Mouse (Mus musculus): ENCODE measurements around the gene Baiap2. TPM values are rescaled to one million over a fixed set of nuclear protein-coding genes. Genes with fewer than 3 reads are reported as not detected.

Baiap2 gene
- polyA plus RNA-seq, 1 experiment from 2014 or later, result 9.8 TPM

DNA sequence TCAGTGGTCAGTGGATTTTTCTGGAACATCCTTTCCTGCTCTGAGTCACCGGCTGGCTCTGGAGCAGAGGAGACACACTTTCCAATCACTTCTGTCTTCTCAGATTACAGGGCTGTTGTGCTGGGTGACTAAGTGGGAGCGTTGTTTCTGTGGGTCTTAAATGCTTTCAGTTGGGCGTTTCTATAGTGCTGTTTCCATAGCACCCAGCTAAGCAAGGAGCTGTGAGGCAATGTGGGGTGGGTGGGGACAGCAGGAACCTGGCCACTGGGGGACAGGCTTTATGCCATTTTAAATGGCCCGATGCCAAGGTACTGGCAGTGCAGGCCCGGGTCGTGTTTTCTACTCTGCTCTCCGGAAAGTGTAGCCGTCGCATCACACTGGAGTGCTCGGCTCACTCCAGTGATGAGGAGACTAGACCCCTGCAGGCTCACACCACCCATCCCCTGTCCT is 46.6 kb downstream of the Baiap2 start:
- WGBS, result 42% methylated on average over 10 of the region's 10 CpGs
- DNase-seq (ENCODE audit: low spot score, missing footprints) (no peak), ATAC-seq (ENCODE audit: low FRiP score) (peak; percentile 34; the same call in 1 of the 2 replicates)
- Histone ChIP-seq H3K4me3 (ENCODE audit: low read depth, low read length) (no peak overlapping the region), H3K27ac (ENCODE audit: low read depth, low read length) (no peak overlapping the region; the same call in 1 of the 2 replicates), H3K4me2 (no peak overlapping the region), H3K4me1 (ENCODE audit: control insufficient read depth, insufficient read depth, low read length) (peaks cover 16% of the 10 kb centered on the region), H3K27me3 (ENCODE audit: control insufficient read depth, insufficient read depth, low read length) (no peaks in the 10 kb centered on the region), H3K36me3 (ENCODE audit: control insufficient read depth, insufficient read depth, low read length) (no peaks in the 10 kb centered on the region; the same call in 1 of the 2 replicates), H3K9ac (ENCODE audit: low read length) (no peak overlapping the region), H3K9me3 (ENCODE audit: control insufficient read depth, low read length) (no peaks in the 10 kb centered on the region)

DNA sequence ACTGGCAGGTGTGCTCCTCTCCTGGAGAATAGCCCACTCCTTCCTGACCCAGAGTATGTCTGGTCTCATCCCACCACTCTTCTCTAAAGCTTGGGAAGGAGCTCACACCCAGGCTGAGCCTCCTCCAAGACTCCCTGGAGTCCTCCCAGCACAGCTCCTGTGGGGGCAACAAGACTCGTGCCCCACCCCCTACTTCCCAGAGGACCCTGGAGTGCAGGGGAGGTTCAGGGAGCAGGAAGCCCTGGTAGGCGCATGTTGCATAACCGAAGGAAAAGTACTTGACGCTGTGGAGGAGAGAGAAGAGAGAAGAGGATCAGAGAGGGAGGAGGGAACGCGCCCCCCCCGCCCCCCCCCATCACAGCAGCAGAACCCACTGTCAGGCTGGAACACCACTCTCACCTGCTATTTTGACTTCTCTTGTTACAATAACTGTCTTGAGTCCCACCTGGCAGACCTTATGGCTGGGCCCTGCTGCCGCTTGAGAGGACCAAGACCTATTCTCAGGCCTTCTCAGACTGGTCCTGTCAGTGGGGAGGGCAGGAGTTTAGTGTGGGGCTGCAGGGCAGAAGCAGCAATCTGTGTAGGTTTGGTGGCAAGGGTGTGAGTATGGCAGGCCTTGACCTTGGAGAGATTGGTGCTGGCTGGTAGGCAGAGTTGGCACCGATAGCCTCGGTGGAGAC is 48.2 kb downstream of the Baiap2 start:
- ATAC-seq (ENCODE audit: low FRiP score) (no peak; the same call in 1 of the 2 replicates), DNase-seq (ENCODE audit: low spot score, missing footprints) (no peak)
- Histone ChIP-seq H3K9me3 (ENCODE audit: control insufficient read depth, low read length) (no peaks in the 10 kb centered on the region), H3K4me2 (no peak overlapping the region; the same call in 1 of the 2 replicates), H3K27ac (ENCODE audit: low read depth, low read length) (no peak overlapping the region), H3K4me3 (ENCODE audit: low read depth, low read length) (no peak overlapping the region), H3K36me3 (ENCODE audit: control insufficient read depth, insufficient read depth, low read length) (no peaks in the 10 kb centered on the region; the same call in 1 of the 2 replicates), H3K27me3 (ENCODE audit: control insufficient read depth, insufficient read depth, low read length) (no peaks in the 10 kb centered on the region), H3K4me1 (ENCODE audit: control insufficient read depth, insufficient read depth, low read length) (peaks cover 16% of the 10 kb centered on the region), H3K9ac (ENCODE audit: low read length) (peak overlapping the region; percentile 4; the same call in 1 of the 2 replicates)
- WGBS, result 56% methylated on average over 10 of the region's 10 CpGs

DNA sequence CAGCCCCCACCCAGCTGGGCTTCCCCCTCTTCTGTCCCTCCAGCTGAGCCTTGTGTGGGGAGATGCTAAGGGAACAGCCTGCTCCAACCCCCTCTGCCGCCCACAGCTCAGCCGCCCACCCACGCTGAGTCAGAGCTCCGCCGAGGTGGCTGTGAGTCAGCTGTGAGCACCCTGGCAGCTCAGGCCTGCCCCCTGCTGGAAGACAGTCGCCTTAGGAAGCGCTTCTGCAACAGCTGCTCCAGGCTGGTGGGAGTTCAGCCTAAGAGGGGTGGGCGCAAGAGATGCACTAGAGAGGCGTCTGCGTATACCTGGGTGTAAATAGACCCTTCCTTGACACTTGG is 48.7 kb downstream of the Baiap2 start:
- peak; percentile 79 for ATAC-seq (ENCODE audit: low FRiP score)
- Histone ChIP-seq H3K4me1 (ENCODE audit: control insufficient read depth, insufficient read depth, low read length) (peaks cover 16% of the 10 kb centered on the region), H3K9me3 (ENCODE audit: control insufficient read depth, low read length) (no peaks in the 10 kb centered on the region), H3K4me3 (ENCODE audit: low read depth, low read length) (no peak overlapping the region), H3K27me3 (ENCODE audit: control insufficient read depth, insufficient read depth, low read length) (no peaks in the 10 kb centered on the region), H3K9ac (ENCODE audit: low read length) (peak overlapping the region; percentile 4; the same call in 1 of the 2 replicates), H3K27ac (ENCODE audit: low read depth, low read length) (no peak overlapping the region), H3K4me2 (no peak overlapping the region; the same call in 1 of the 2 replicates), H3K36me3 (ENCODE audit: control insufficient read depth, insufficient read depth, low read length) (no peaks in the 10 kb centered on the region; the same call in 1 of the 2 replicates)
- DNase-seq (ENCODE audit: low spot score, missing footprints), result peak; percentile 98
- WGBS, result 14% methylated on average over 10 of the region's 10 CpGs

DNA sequence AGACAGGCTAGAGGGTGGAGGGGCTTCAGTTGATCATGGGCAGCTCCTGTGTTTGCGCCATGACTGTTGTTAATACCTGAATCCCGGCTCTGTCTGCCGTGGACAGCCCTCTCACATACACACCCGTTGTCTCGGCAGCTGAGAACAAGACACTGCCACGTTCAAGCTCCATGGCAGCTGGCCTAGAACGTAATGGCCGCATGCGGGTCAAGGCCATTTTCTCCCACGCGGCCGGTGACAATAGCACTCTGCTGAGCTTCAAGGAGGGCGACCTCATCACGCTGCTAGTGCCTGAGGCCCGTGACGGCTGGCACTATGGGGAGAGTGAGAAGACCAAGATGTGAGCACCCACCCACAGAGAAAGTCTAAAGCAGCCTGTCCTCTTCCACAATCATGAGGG is 54.8 kb downstream of the Baiap2 start:
- H3K27me3 ChIP-seq (ENCODE audit: control insufficient read depth, insufficient read depth, low read length), result no peaks in the 10 kb centered on the region
- WGBS, result 91% methylated on average over 16 of the region's 16 CpGs
- no peak overlapping the region for H3K4me2 ChIP-seq
- DNase-seq (ENCODE audit: low spot score, missing footprints) (no peak), ATAC-seq (ENCODE audit: low FRiP score) (no peak)
- no peaks in the 10 kb centered on the region for H3K9me3 ChIP-seq (ENCODE audit: control insufficient read depth, low read length)
- H3K27ac ChIP-seq (ENCODE audit: low read depth, low read length), result no peak overlapping the region
- no peaks in the 10 kb centered on the region for H3K4me1 ChIP-seq (ENCODE audit: control insufficient read depth, insufficient read depth, low read length)
- H3K4me3 ChIP-seq (ENCODE audit: low read depth, low read length), result no peak overlapping the region
- H3K9ac ChIP-seq (ENCODE audit: low read length), result no peak overlapping the region
- H3K36me3 ChIP-seq (ENCODE audit: control insufficient read depth, insufficient read depth, low read length), result no peaks in the 10 kb centered on the region; the same call in 1 of the 2 replicates

DNA sequence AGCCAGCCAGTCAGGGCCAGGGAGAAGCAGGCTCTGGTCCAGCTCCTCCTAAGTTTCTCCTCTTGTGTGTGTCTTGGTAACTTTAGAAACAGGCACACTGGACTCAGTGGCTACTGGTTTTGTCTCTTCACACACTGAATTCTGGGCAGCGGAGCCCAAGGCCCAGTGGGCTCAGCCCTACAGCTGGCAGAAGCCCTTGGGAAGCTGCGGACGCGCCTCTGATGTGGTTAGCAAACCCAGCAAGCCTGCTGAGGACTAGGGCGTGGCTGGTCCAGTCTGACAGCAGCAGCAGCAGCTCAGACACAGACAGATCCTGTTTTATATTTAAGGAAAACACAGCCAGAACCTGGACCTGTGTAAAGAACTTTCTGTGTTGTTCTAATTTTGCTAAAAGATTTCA is 59.5 kb downstream of the Baiap2 start:
- ATAC-seq (ENCODE audit: low FRiP score) (no peak), DNase-seq (ENCODE audit: low spot score, missing footprints) (no peak)
- Histone ChIP-seq H3K36me3 (ENCODE audit: control insufficient read depth, insufficient read depth, low read length) (no peaks in the 10 kb centered on the region), H3K9me3 (ENCODE audit: control insufficient read depth, low read length) (no peaks in the 10 kb centered on the region), H3K4me3 (ENCODE audit: low read depth, low read length) (no peak overlapping the region), H3K4me2 (no peak overlapping the region), H3K27ac (ENCODE audit: low read depth, low read length) (no peak overlapping the region), H3K27me3 (ENCODE audit: control insufficient read depth, insufficient read depth, low read length) (no peaks in the 10 kb centered on the region), H3K9ac (ENCODE audit: low read length) (no peak overlapping the region), H3K4me1 (ENCODE audit: control insufficient read depth, insufficient read depth, low read length) (no peaks in the 10 kb centered on the region)
- 67% methylated on average over 5 of the region's 5 CpGs for WGBS

DNA sequence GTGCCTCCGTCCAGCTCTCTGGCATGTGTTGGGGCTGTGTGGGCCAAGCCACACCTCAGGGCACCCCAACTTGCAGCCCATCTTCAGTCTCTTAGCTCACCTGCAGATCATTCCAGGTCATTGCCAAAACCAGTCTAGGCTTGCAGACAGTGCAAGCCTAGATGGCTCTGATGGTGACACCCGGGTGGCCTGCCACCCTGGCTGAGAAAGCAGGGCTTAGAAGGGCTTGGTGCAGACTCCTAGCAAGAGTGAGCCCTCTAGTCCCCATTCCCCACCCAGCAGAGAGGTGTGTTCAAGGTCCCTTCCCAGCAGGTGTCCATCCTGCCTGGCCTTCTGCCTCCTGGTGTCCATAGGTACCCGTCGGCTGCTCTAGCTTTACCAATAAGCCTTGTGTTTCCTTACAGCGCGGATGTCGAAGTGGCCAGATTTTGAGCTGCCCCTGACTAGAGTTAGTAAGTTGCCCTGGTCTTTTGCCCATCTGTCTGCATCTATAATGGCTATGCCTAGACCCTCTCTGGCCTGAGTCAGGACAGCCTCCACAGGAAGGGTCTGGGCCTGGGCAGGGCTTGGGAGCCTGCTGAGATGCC is 60.2 kb downstream of the Baiap2 start:
- DNase-seq (ENCODE audit: low spot score, missing footprints), result no peak
- H3K4me2 ChIP-seq, result no peak overlapping the region
- no peak overlapping the region for H3K4me3 ChIP-seq (ENCODE audit: low read depth, low read length)
- H3K9ac ChIP-seq (ENCODE audit: low read length), result no peak overlapping the region
- no peaks in the 10 kb centered on the region for H3K36me3 ChIP-seq (ENCODE audit: control insufficient read depth, insufficient read depth, low read length)
- no peak overlapping the region for H3K27ac ChIP-seq (ENCODE audit: low read depth, low read length)
- no peaks in the 10 kb centered on the region for H3K27me3 ChIP-seq (ENCODE audit: control insufficient read depth, insufficient read depth, low read length)
- 88% methylated on average over 7 of the region's 7 CpGs for WGBS
- no peaks in the 10 kb centered on the region for H3K9me3 ChIP-seq (ENCODE audit: control insufficient read depth, low read length)
- ATAC-seq (ENCODE audit: low FRiP score), result no peak
- no peaks in the 10 kb centered on the region for H3K4me1 ChIP-seq (ENCODE audit: control insufficient read depth, insufficient read depth, low read length)

DNA sequence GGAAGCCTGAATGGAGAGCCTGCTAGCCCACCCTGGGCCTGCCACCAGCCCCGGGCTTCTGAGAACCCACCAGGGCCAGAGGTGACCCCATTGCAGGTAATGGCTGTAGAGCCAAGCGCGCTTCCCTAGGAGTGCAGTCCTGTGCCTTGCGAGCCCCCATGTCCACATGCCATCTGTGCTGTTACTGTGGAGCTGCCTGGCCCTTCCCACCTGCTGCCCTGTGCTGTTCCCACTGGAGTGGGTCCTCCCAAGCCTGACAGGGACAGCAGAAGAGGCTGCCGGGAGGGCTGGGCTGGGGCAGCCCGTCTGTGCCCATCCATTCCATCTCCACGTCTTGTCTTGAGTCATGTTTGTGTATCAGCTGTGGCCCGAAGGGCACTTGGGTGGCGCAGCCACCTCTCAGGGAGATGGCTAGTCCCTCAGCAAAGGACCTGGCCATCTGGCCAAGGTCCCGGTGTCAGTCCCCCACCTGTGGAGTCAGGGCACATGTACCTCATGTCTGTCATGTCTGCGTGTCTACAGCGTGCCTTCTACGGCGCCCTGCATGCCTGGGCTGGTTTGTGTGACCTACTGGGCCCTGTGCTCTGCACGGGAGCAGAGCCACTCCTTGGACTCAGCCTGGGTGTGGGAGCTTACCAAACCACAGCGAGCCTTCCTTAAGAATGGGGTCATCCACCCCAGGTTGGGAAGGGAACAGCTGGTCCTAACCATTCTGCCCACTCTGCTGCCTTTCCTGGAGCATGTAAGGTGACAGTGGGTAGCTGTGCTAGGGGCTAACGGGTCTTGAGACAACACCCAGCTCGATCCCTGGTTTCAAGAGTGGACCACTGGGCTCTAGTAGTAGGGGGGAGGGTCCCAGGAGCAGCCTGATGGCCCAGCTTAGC is 63.1 kb downstream of the Baiap2 start:
- ATAC-seq (ENCODE audit: low FRiP score), result no peak
- no peak overlapping the region for H3K4me3 ChIP-seq (ENCODE audit: low read depth, low read length)
- no peaks in the 10 kb centered on the region for H3K36me3 ChIP-seq (ENCODE audit: control insufficient read depth, insufficient read depth, low read length)
- no peak overlapping the region for H3K4me2 ChIP-seq
- no peak for DNase-seq (ENCODE audit: low spot score, missing footprints)
- no peak overlapping the region for H3K27ac ChIP-seq (ENCODE audit: low read depth, low read length)
- H3K4me1 ChIP-seq (ENCODE audit: control insufficient read depth, insufficient read depth, low read length), result no peaks in the 10 kb centered on the region
- H3K27me3 ChIP-seq (ENCODE audit: control insufficient read depth, insufficient read depth, low read length), result no peaks in the 10 kb centered on the region
- H3K9ac ChIP-seq (ENCODE audit: low read length), result no peak overlapping the region
- 90% methylated on average over 18 of the region's 18 CpGs for WGBS
- H3K9me3 ChIP-seq (ENCODE audit: control insufficient read depth, low read length), result no peaks in the 10 kb centered on the region

DNA sequence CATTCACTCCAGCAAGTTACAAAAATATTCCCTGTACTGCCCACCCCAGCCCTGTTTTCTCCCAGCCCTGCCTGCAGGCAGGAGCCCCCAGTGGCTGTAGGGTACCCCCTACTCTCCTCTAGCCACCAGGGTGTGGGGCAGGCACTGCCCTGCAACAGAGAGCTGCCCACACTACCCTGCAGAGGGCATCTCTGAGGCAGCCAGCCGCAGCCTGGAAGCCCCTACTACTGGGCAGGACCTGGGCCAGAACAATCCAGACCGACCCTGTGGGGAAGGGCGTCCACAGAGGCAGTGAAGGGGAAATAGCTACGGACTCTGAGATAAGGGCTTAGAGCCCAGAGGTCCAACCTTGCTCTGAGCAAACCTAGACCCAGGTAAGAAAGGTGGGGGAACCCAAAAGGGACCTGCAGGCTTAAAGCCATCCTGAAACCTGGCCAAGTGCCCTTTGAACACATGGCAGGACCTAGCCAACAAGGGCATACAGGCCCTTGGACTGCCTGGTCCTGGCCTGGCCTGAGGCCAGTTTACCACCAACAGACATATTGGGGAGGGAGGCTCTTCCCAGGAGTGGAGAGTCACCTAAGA is 65.0 kb downstream of the Baiap2 start:
- no peak overlapping the region for H3K4me2 ChIP-seq
- no peak overlapping the region for H3K27ac ChIP-seq (ENCODE audit: low read depth, low read length)
- DNase-seq (ENCODE audit: low spot score, missing footprints), result no peak
- H3K9me3 ChIP-seq (ENCODE audit: control insufficient read depth, low read length), result no peaks in the 10 kb centered on the region
- ATAC-seq (ENCODE audit: low FRiP score), result no peak
- H3K36me3 ChIP-seq (ENCODE audit: control insufficient read depth, insufficient read depth, low read length), result no peaks in the 10 kb centered on the region
- H3K27me3 ChIP-seq (ENCODE audit: control insufficient read depth, insufficient read depth, low read length), result no peaks in the 10 kb centered on the region; the same call in none of the 2 replicates
- no peak overlapping the region for H3K9ac ChIP-seq (ENCODE audit: low read length)
- H3K4me3 ChIP-seq (ENCODE audit: low read depth, low read length), result no peak overlapping the region
- H3K4me1 ChIP-seq (ENCODE audit: control insufficient read depth, insufficient read depth, low read length), result peaks cover 4% of the 10 kb centered on the region; the same call in 1 of the 2 replicates
- 69% methylated on average over 4 of the region's 4 CpGs for WGBS
